Mouse (Mus musculus) small intestine, adult 2 months (tissue): ENCODE data around the gene Pabpc6.

Experiments
- CTCF ChIP-seq: fragments of 200-500 bp; IDR thresholded peaks from 2 replicates; pipeline ENCODE4 v1.5.1; 2012; ENCODE audit warnings: low read depth, mild to moderate bottlenecking, control low read depth, inconsistent platforms, low read length, moderate library complexity, mixed read lengths; ENCODE audit not compliant: insufficient replicate concordance, insufficient read length; ENCODE audit errors: extremely low read depth
- POLR2A ChIP-seq: fragments of 200-500 bp; IDR thresholded peaks from 2 replicates; pipeline ENCODE4 v1.6.1; 2012; ENCODE audit warnings: low read depth, mild to moderate bottlenecking, control low read depth, inconsistent platforms, low read length, moderate library complexity

DNA sequence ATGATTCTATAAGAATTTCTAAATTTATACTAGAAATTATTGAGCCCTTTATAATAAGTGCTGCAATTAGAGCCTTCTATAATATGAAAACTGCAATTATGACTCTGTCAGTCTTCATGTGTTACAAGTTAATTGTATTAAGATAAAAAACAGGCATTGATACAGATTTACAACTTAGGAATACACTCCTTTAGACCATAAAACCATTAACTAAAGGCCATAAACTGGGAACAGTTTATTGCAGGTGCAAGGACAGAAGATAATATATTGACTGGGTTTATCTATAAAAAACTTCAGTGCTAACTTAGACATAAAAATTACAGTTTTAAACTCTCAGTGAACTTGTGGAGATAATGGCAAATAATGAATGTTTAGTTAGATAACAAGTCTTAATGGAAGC, 42.5 kb downstream of the Pabpc6 start:
- TF ChIP-seq POLR2A: no peak
- no peak for TF ChIP-seq CTCF
